Mouse (Mus musculus) adrenal gland (tissue): ENCODE data around the gene Tsc22d1.

Source experiments
- intact Hi-C: fragments of 180-260 bp; cut with DNase I; formaldehyde crosslinking; loops from one replicate; pipeline ENCODE4 v1.15.1; 2025

Tsc22d1 gene

DNA sequence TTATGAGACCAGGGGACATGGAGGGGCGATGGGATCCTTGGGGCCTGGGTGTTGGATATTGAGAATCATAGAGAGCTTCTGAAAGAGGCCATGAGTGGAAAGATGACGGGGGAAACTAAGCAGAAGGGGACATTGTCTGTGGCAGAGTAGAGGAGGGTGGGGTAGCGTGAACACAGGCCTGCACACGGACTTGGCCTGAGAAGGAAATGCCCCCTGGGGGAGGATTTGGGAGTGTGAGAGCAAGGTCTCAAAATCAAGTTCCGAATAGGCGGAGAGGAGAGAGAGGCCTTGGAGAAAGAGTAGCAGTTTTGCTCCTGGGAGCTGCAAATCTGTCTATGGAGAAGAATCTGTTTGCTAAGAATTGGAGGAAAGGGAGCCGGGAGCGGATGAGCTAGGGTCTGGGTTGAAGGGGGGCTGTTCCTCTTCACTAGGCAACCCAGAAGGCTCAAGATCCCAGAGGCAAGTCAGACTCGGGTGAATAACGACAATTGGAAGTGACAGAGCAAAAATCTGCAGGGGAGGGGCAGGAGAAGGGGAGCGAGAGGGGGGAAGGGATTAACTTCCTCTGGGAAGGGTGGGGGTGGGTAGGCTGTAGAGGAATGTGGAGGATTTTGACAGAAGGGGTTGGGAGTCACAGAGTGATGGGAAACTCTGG, 98.8 kb downstream of the Tsc22d1 start:
- intact Hi-C loops: loop anchor here (5.0 kb wide), 1 partner anchor 39 kb away; no protein-coding TSS in a partner anchor

DNA sequence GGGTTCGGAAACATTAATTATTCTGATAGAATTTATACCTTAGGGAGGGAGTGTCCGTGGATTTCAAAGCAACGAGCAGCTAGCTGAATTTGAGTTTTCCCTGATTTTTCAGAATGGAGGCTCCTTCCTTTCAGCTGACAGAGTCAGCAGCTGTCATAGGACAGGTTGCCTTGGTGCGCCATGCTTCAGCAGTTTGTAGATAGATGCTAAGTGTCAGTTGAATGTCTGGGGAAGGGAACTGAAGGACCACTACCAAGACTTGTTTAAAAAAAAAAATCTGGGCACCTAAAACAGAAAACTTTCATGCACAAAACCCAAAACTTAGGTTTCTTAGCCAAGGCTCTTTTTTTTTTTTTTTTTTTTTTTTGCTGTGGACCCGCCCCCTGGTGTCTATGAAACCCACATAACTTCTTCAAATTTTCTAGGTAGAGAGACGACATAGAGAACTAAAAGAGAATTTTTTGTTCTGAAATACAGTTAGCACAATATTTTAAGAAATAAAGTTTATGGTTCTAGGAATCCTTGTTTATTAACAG, 99.4 kb downstream of the Tsc22d1 start:
- intact Hi-C loops: loop anchor here (5.0 kb wide), 1 partner anchor 38 kb away; no protein-coding TSS in a partner anchor

DNA sequence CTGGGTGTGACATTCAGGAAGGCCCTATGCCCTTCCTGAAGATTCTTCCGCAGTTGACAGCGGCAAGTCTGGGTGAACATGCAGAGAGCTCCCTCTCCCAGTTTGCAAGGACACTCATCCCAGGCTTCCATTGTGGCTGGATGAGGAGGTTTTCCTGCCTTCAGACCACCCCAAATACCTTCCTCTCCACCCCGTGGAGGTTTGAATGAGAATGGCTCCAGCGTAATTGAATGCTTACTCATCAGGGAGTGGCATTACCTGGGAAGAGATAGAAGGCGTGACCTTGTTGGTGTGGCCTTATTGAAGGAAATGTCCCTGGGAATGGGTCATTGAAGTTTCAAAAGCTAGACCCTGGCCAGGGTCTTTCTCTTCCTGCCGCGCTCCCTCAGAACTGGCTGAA, 100.9 kb downstream of the Tsc22d1 start:
- intact Hi-C loops: no loop called here

DNA sequence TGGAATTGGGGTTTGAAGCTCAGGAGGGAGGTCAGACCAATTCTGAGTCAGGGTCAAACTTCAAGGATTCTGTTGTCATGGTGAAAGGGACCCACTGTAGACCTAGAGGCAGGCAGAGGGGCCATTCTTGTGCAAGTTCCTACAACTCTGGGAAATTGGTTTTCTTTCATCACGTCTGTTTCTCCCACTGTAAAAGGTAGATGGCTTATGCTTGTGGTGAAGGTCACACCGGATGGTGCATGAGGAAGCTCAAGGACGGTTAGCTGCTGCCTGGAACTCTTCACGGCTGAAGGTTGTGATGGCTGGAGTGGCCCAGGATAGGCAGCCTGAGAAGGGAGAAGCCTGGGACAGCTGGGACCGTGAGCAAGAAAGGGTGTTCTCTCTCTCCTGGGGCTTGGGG, 103.5 kb downstream of the Tsc22d1 start:
- intact Hi-C loops: no loop called here

DNA sequence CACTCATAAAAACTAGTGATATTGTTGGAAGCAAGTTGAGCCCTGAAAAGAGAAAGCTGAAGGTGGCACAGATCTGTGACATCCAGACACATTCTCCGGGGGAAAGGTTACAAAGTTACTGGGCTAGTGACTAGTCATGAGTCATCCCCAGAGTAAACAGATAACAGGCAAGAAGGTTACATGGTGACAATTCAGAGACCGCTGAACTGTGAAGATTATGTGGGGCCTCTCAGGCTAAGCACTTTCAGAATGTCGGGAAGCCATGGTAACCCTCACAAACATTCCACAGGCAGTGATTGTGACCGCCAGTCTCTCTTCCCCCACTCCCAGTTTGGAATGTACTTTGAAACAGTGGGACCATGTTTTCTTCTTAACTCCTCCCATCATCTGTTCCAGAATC, 105.8 kb downstream of the Tsc22d1 start:
- intact Hi-C loops: no loop called here

DNA sequence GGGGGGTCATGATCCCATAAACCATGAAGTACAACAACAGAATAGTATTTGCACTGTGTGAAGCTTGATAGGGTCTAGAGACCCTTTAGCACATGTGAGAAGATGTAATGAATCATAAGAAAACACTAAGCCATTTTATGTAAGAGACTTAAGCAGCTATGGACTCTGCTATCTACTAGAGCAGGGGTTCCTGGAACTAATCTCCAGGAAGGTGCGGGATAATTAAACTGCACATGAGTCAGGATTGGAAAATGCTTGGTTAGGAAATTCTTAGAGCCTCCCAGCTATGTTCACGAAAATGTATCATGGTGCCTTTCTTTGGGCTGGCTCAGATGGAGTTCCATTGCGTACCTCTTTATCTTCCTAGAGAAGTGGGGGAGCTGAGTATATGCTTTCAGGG, 106.5 kb downstream of the Tsc22d1 start:
- intact Hi-C loops: no loop called here

DNA sequence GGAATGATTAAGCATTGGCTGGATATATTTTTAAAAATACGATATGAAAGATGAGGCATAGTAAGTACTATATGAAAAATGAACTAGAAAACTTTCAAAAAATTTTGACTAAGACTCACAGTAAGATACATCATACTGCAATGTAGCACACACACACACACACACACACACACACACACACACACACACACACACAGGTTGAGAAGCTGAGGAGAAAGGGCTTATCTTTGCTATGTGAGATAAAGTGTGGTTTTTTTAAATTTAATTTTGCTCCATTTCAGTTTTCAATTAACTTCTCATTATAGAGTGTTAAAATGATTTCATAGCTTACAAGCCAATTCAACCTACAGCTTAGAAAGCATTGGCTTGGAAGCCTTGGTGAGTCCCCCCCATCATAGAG, 108.6 kb downstream of the Tsc22d1 start:
- intact Hi-C loops: no loop called here

DNA sequence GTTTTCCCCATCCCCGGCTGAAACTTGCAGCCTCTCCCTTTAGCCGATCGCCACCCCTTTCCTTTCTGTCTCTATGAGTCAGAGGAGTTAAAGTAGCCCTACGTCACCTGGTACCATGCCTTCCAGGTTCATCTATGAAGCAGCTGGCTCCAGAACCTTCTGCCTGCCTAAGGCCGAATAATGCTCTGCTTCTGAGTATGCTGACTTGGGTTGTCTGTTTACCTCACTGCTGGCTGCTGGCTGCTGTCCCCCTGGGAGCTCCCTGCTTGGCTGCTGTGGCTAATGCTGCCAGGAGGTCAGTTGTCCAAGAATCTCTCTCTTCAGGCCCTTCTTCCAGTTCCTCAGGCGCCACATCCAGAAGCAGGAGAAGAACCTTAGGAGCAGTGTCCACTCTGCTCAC, 111.7 kb downstream of the Tsc22d1 start:
- intact Hi-C loops: no loop called here

DNA sequence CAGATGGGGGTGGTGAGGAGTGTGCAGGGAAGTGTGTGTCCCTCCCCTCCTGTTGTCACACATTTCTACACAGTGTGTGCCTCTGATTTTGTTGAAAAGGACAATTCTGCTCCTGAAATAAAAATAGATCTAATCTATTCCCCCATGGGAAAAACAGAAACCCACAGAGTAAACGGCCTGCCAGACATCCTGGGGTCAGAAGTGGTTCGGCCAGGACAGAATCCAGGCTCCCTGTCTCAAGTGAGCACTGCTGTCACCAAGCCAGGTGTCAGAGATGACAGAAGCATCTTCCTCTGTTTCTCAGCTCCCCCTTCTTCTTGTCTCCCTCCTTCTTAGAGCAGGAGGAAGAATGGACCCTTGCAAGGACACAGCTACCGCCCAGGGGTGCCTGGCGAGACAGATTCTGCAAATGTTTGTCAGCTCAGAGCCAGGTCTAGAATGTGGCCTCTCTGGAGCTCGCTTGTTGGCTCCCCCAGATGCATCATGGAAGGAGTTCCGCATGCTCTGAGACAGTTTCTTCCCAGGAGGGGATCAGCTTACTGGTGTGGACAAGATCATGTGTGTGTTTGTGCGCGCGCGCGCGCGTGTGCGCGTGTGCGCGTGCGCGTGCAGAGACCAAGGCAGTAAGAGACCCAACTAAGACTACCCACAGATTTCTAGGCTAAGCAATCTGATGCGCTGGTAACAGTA, 112.4 kb downstream of the Tsc22d1 start:
- intact Hi-C loops: no loop called here

DNA sequence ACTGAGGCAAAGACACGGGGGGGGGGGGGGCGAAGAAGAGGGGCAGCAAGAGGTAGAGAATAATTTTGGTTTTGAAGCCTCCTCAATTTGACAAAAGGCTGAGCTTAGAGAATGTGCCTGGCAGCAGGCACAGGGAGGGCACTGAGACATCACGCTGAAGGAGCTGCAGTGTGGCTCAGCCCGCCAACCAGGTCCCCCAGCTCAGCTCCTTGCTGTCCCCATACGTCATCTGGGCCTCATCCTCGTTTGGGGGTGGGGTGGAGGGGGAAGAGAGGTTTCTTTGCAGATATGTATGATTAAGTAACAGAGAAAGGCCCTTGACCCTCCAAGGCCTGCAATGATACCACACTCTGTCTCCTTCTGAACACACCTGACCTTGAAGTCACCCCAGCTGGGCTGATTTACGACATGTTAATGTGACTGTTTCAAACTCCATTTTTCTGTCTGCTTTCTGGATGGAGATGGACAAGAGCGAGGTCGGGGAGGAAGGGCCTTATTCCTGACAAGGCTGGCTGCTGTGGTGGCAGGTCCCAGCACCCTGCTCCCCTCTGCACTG, 113.1 kb downstream of the Tsc22d1 start:
- intact Hi-C loops: no loop called here

DNA sequence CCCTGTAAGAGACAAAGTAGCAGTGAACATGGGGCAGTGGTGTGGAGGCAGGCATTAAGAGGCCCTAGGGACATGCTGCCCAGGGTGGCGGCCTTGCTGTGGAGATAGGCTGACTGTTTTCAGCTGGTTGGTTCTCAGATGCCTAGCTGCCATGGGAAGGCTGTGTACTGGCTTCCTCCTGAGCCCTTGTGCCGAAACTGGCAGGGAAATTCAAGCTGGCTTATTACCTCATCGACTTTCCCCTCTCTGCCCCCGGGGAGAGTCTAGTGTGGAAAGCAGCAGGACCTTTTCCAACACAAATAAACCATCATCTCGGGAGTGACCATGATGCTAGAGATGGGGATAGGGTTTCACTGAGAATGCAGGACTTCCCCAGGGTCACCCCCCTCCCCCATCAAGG, 113.9 kb downstream of the Tsc22d1 start:
- intact Hi-C loops: no loop called here

DNA sequence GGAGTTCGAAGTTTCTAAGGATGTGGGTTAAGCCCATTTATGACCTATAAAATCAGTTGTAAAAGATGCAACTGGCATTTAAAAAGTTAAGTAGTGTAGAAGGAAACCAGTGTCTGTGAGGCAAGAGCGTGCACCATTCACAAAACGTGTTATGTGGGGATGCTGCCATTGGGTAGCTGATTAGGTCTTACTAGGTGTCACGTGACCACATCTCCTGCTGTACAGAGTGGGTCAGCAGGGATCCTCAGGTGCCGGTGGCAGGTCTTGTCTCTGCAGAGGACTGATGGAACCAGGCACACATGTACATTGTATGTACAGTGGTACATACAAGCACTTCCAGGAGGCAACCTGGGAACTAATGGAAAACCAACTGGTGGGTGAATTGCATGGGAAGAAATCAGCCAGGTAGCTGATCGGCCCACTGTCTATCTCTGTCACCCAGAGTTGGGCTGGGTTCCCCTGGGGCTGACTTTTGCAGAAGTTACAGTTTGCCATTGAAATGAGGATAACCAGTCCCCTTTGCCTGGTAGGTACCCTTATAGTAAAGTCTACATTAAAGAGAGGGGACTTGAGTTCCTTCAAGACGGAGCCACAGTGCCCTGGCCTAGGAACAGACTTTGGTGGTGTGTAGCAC, 116.4 kb downstream of the Tsc22d1 start:
- intact Hi-C loops: no loop called here

DNA sequence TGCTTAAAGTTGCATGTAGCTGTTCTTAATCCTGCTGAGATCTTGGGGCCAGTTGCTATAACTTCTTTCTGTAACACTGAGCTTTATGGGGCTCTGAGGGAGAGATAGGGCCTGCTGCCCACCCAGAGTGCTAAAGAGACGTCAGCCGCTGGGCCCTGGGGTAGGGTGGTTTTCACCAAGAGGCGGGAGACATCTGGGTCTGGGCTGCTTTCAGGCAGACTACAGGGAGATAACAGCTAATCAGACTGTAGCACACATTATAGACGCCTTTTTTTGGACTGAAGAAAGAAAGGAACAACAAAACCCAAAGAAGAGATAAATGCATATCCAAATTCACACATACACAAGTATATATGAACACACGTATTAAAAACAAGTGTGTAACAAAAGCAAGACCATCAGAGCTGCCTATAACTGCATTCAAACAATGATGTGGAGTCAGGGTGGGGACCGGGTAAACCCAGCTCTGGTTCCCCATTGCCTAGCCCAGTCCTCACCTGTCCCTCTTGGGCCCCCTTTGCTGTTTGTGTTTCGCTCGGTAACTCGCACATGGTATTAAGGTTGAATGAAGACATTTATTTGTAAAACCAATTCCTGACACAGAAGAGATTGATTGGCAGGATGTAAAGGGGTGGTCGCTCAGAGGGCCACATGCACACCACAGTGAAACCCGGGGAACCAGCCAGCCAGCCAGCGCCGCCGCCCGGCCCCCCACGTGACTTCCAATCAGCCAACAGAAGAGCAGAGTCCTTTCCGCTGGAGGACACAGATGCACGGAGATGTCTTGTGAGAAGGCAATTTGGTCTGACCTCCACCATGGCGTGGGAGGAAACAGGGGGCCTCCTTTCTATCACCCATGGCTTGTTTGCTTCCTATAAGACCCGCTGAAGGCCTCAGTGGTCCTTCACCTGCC, 117.8 kb downstream of the Tsc22d1 start:
- intact Hi-C loops: no loop called here

DNA sequence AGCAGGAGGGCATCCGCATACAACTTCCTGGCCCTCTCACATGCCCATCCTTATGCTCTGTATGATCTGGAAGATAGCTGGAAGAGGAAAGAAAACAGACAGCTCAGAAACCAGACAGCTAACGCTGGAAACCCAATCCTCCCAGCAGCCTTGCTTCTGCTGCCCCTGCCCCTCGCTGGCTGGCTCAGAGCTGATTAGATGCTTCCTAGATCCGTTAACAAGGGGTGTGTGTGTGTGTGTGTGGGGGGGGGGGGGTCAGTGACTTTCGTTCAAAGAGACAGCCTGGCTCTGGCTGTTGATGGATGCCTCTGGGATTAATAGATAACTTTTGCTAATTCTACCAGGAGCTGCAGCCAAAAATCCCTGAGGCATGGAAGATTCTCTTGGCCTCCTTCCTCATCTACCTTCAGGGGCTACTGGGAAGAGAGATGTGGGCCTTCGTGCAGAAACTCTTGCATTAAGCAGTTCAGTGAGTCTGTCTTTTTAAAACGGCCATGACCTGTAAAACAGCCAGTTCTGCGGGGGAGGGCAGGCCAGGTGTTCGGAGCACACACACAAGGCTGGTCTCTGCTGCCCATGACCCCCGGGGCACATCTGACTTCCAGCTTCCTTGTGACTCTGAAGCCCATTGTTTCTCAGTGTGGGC, 118.5 kb downstream of the Tsc22d1 start:
- intact Hi-C loops: no loop called here

DNA sequence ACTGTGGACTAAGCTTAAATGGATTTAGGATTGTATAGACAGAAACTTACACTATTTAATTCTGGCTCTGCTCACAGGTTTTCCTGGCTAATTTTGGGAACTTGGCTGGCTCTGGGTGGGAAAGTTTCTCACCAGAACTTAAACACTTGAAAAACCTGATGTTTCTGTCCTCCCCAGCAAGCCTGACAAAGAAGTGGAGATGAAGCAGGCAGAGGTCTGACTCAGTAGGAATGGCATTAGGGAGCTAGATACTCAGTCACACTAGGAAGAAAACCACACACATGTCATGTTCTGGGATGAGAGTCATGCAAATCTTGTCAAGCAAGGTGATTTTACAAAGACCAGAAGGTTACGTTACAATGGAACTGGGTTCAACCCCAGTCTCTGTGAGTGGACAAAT, 120.3 kb downstream of the Tsc22d1 start:
- intact Hi-C loops: no loop called here

DNA sequence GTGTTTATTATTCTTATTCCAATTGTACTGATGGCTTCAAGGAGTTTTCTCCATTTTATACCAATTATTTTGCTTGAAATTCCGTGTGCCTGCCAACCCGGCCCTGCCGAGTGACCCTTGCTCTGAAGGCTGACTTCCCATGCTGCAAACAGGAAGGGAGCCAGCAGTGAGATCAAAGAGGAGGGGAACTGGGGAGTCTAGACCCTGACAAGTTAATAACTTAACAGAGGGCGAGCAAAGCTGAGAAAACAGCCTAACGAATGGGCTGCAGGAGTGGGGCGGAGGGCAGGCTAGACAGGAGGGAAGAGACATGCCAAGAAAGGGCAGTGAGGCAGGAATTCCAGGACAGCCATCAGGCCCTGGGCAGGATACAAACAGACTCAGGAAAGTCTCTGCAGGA, 122.2 kb downstream of the Tsc22d1 start:
- intact Hi-C loops: no loop called here

DNA sequence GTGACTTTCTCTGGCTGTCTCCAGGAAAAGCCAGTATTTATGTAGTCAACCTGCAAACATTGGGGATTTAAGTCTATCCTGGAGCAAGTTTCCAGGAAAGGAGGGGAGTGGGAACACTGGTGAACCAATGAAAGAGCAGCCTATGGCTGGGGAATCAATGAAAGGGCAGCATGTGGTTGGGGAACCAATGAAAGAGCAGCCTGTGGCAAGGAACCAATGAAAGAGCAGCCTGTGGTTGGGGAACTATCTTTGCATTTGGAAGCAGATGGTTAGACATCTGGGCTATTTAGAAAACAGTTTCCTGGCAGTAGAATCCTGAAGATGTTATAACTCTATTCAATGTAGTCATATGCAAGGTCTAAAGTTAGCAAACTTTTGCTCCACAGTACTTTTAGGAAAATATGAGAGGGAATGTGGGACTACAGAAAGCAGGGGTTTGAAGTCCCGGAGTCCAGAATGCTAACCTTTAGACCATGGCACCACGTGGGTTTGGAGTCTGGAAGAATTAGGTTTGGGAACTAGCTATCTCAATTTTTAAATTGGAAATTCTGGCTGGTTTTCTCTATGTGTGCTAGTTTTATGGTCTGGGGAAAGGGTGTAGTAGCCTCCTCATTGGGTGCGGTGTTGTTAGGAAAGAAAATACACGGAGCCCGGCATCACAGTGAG, 125.4 kb downstream of the Tsc22d1 start:
- intact Hi-C loops: no loop called here

DNA sequence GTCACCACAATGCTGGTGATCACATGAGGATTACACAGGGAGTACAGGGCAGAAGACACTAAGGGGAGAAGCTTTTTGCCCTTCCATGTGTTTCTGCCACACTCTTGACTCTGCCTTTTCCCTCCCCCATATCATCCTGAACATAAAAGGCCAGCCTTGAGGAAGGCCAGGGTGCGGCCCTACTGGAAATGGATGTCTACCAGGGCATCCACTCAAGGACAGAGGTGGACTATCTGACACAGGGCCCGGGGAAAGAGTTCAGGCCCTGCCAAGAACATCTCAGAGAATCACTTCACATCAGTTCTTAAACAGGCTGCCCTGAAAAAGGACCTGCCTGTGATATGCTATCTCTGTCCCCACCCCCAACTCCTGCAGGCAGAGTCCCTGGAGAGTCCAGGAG, 126.6 kb downstream of the Tsc22d1 start:
- intact Hi-C loops: no loop called here

DNA sequence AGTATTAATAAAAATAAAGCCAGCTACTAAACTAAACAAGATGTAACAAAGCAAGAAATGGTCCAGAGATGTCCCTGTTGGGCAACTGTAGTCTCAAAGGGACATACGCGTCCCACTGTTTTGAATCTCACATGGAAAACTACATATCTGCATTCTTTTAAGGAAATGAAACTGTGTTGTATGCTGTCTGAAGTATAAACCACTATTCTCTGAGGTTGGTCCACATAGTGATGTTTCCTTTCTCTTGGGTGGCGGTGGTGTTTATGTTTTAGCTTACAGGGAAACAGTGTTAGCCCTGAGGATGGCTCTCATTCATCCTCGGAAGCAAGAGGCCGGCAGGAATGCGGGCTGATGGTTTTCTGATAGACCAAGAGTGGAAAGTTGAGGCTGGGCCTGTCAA, 129.4 kb downstream of the Tsc22d1 start:
- intact Hi-C loops: no loop called here
